Mouse (Mus musculus) retina, postnatal 1 day (tissue): ENCODE data around the gene Flywch2.
A peak's percentile ranks its signal among the peaks of the same experiment; 100 is the strongest.

Experiments used
- DNase-seq: peaks from one replicate; pipeline ENCODE4 v3.0.0-alpha.2; 2012

The Flywch2 gene

GRCm38 (mm10) chr17:23785561-23786471 is at the start of gene Flywch2:
Flywch2 (minus strand) TSS chr17:23786081.
- DNase-seq: peak; percentile 87

DNA sequence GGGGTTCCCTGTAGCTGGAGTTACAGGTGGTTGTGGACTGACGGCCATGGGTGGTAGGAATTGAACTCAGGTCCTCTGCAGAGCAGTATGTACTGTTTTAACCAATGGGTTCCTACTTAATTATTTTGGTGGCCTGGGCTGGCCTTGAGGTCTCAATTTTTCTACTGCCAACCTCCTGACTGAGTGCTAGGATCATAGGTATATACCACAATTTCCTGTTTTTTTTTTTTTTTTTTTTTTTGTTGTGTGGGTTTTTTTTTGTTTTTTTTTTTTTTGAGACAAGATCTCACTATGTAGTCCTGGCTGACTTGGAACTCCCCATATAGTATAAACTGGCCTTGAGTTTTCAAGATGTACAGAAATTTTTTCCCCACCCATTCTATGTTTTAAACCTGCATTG is 45.3 kb upstream of the Flywch2 start:
- no peak for DNase-seq

DNA sequence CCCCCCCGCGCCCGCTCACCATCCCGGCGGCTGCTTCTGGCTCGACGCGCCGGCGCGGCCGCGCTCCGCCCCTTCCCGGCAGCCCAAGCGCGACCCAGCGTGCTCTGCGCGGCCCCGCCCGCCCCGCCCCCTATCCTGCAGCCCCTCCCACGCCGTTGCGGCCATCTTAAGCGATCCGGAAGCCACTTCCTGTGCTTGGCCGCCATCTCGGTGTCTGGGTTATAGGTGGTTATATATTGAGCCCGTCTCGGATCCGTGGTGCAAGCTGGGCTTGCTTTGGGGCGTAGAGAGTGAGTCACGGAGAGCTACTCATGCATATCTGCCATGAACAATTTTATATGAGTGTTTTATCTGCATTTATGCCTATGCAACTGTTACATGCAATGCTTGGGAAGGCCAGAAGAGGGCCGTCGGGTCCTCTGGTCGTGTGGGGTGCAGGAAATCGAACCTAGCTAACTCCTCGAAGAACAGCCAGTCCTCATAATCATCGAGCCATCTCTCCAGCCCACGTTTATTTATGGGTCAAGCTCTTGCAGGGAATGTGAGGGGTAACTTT is 43.3 kb upstream of the Flywch2 start, which contains the start of gene Elob:
TSS of gene Elob (minus strand) at position 73 of the 556 bp plus-strand sequence.
- DNase-seq: peak; percentile 95

- peak; percentile 73 for DNase-seq
Measured at GRCm38 (mm10) chr17:23828271-23829001, 42.6 kb upstream of the Flywch2 start.

GRCm38 (mm10) chr17:23825591-23825990 is 39.7 kb upstream of the Flywch2 start:
- DNase-seq: no peak

GRCm38 (mm10) chr17:23823614-23824013 is 37.7 kb upstream of the Flywch2 start:
- DNase-seq: no peak

DNA sequence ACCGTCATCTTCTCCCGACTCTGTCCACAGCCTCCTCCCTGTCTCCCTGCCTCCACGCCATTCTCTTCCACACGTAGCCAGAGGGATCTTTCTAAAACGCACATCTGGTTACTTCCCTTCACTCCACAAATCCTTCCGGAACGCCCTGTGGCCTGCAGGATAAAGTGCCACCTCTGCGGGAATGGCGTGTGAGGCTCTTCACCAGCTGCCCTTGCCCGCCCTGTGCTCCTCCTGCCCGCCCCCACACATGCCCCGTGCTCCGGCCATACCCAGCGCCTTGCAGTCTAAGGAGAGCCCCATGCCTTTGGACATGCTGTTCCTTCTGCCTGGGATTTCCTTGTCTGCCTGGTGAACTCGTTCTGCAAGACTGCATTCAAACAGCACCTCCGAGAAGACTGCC is 37.1 kb upstream of the Flywch2 start:
- DNase-seq: no peak

GRCm38 (mm10) chr17:23822094-23822493 is 36.2 kb upstream of the Flywch2 start:
- no peak for DNase-seq

- DNase-seq: no peak
Measured at GRCm38 (mm10) chr17:23820731-23821130, 34.9 kb upstream of the Flywch2 start.

DNA sequence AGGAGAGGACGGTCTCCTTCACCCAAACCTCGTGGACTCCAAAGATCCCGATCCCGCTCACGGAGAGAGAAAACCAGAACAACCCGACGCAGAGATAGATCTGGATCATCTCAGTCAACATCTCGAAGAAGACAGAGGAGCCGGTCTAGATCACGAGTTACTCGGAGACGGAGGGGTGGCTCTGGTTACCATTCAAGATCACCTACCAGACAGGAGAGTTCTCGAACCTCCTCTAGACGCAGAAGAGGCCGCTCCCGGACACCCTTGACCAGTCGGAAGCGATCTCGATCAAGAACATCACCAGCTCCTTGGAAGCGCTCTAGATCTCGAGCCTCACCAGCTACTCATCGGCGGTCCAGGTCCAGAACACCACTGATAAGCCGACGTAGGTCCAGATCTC is 33.4 kb upstream of the Flywch2 start:
- no peak for DNase-seq

- DNase-seq: no peak
Measured at GRCm38 (mm10) chr17:23818579-23818978, 32.7 kb upstream of the Flywch2 start.

DNA sequence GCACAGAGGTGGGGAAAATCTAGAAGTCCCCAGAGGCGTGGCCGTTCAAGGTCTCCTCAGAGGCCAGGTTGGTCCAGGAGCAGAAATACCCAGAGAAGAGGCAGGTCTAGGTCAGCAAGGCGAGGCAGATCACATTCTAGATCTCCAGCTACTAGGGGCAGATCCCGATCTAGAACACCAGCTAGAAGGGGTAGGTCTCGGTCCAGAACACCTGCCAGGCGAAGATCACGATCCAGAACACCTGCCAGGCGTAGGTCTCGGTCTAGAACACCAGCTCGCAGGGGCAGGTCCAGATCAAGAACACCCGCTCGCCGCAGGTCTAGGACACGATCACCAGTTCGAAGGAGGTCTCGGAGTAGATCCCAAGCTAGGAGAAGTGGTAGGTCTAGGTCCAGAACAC is 29.8 kb upstream of the Flywch2 start:
- DNase-seq: no peak

DNA sequence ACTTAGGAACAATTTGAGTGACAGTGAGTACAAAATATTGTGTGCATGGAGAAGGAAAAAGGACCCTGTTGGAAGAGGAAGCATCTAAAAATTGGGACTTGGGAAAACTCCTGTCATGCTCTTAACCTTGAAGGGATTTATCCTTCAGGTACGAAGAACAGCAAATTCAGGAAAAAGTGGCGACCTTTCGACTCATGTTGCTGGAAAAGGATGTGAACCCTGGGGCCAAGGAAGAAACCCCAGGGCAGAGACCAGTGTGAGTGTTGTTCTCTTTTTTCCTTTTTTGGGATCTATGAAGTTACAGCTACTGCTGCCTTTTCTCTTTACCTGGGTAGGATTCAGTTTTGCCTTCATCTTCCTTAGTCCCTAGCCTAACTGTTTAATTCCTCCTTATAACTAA is 22.0 kb upstream of the Flywch2 start:
- DNase-seq: no peak

DNA sequence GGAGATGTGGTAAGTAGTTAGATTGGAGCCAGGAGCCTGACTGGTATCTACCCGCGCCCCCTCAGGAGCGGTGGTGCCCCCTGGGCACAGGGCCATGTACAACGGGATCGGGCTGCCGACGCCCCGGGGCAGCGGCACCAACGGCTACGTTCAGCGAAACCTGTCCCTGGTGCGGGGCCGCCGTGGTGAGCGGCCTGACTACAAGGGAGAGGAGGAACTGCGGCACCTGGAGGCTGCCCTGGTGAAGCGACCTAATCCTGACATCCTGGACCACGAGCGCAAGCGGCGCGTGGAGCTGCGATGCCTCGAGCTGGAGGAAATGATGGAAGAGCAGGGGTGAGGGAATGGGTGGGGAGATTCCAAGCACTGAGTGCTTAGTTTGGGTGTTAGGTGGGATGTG is 21.0 kb upstream of the Flywch2 start:
- DNase-seq: peak; percentile 34

DNA sequence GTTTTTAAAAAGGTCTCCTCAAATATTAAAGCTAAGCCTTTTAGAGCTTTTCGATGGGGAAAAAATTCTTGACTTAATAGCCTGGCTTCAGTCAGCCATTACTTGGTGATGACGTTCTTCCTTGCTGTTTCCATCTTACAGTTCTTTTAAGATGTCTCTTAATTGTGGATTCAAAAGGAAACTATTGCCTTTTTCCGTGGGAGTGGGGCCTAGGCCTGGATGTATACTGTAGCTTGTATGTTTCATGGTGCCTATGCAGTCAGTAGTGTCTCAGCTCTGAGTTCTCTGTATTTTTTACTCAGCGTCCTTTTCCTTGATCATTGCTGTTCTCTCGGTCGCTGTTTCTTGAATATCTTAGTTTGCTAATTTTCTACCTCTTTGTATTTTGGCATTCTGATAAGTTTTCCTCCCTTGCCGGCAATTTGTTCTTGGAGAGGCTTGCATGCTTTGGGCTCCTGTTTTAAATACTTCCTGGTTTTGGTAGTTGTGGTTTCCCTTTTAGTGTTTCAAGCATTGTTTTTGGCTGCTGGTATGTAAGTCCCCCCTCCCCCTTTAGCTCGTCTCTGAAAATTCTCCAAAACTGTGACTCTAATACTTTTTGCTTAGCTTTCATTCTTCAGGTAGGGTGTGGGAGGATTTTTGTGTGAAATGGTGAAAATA is 18.7 kb upstream of the Flywch2 start:
- no peak for DNase-seq

GRCm38 (mm10) chr17:23803366-23804041 is 17.6 kb upstream of the Flywch2 start:
- peak; percentile 93 for DNase-seq

DNA sequence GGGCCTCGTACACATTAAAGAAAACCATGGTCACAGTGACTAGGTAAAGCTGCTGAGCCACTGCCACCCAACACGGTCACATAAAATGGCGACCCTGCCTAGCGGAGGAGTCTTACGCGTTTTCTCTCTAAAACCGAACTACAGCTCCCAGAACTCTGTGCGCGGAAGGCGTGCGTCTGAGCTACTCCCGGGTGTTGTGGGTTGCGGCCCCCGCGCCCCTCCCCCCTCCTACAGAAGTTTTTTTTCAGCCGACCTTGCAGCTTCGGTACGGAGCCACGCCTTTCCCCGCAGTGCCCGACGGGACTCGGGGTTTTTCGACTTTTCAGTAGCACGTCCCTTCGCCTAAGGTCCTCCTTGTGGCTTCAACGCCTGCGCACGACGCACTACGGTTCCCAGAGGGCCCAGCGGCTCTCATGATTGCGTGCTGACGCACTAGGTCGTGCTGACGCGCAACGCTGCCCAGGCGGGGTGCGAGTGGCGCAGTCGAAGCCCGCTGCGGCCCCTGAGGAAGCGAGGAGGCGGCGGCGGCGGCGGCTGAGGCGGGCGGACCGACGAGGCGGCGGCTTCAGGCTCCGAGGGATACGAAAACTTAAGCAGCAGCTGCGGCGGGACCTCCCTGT is 17.0 kb upstream of the Flywch2 start:
- peak; percentile 100 for DNase-seq

- DNase-seq: no peak
Measured at GRCm38 (mm10) chr17:23801627-23802026, 15.7 kb upstream of the Flywch2 start.

DNA sequence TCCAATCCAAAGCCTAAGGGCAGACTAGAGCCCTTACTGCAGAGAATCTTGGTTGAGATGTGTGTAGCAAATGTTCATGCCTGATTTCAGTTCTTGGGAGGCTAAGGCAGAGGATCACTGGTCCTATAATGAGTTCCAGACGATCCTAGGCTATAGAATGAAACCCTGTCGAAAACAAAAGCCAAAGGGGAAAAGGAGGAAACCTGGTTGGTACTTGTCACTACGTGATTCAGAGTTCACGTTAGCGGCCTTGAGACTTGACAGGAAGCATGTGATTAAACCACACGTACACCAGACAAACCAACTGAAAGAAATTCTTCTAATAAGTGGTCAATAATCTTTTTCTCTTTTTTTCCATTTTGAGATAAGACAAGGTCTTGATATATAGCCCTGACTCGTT is 11.4 kb upstream of the Flywch2 start:
- DNase-seq: no peak

DNA sequence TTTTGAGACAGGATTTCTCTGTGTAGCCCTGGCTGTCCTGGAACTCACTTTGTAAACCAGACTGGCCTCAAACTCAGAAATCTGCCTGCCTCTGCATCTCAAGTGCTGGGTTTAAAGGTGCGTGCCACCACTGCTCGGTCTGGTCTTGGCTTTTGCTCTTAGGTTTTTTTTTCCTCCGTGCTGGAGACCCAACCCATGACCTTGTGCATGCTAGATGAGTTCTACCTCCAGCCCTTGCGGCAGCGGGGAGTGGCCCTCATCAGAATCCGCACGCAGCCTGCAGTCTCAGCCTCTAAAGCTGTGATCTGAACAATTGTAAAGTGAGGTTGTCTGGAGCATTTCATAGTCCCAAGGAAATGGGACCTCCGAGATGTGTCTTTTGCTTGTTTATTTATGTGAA is 9.4 kb upstream of the Flywch2 start:
- no peak for DNase-seq

- no peak for DNase-seq
Measured at GRCm38 (mm10) chr17:23791079-23791357, 5.1 kb upstream of the Flywch2 start.
